Mouse (Mus musculus) G1E (cell line): ENCODE data around the gene Xrcc5. TPM values are rescaled to one million over a fixed set of nuclear protein-coding genes. Genes with fewer than 3 reads are reported as not detected.

Experiments
- ATAC-seq: 2 replicates; pipeline ENCODE4 v1.8.0; 2016; ENCODE audit warnings: mild to moderate bottlenecking; ENCODE audit not compliant: insufficient number of reproducible peaks, poor library complexity, low FRiP score, severe bottlenecking; ENCODE audit errors: extremely low read depth
- DNase-seq: peaks from one replicate; pipeline ENCODE4 v3.0.0; 2012; ENCODE audit warnings: low spot score
- H3K27me3 ChIP-seq: 2 replicates; pipeline ENCODE4 v1.6.1; 2012; ENCODE audit warnings: mild to moderate bottlenecking, low read length, inconsistent platforms; ENCODE audit not compliant: insufficient read depth
- H3K36me3 ChIP-seq: replicated peaks from 2 replicates; pipeline ENCODE3; 2012; ENCODE audit warnings: mild to moderate bottlenecking, inconsistent platforms
- H3K4me1 ChIP-seq: 2 replicates; pipeline ENCODE4 v1.6.1; 2012; ENCODE audit warnings: low read depth, low read length, inconsistent platforms, mixed read lengths; ENCODE audit not compliant: insufficient read depth
- H3K4me3 ChIP-seq: 2 replicates; pipeline ENCODE4 v1.5.1; 2012; ENCODE audit warnings: low read depth, mild to moderate bottlenecking, inconsistent platforms, low read length, moderate library complexity, mixed read lengths
- H3K9me3 ChIP-seq: replicated peaks from 2 replicates; pipeline ENCODE4 v1.6.1; 2012; ENCODE audit warnings: inconsistent platforms
- CTCF ChIP-seq: IDR thresholded peaks from 2 replicates; pipeline ENCODE4 v1.5.1; 2012; ENCODE audit warnings: low read depth, low read length, inconsistent platforms, mixed read lengths
- GATA1 ChIP-seq: IDR thresholded peaks from 2 replicates; pipeline ENCODE4 v1.6.1; 2012; ENCODE audit warnings: borderline replicate concordance, low read length, inconsistent platforms, mixed read lengths
- GATA2 ChIP-seq: IDR thresholded peaks from 2 replicates; pipeline ENCODE4 v1.6.1; 2012; ENCODE audit warnings: low read depth, low read length, inconsistent platforms, borderline replicate concordance
- POLR2AphosphoS5 ChIP-seq: IDR thresholded peaks from 2 replicates; pipeline ENCODE4 v1.6.1; 2012; ENCODE audit warnings: low read depth, low read length, inconsistent platforms; ENCODE audit not compliant: insufficient replicate concordance
- TAL1 ChIP-seq: conservative IDR thresholded peaks from 2 replicates; pipeline ENCODE4 v1.6.1; 2012; ENCODE audit warnings: low read depth, low read length, inconsistent platforms, mixed read lengths
- polyA plus RNA-seq: library from polyadenylated mRNA; stranded (reverse); fragments of >175 nt; gene quantifications from 2 replicates; pipeline ENCODE4 v1.2.3, GENCODE M21; 2012
- total RNA-seq, 2 experiments: library from RNA; stranded (forward) in 1 of 2; stranded (reverse) in 1 of 2; fragments of 200-1000 nt in 1 of 2; fragments of >200 nt in 1 of 2; fragmentation: Nextera tagmentation in 1 of 2; gene quantifications; 2 replicates each; pipeline ENCODE4 v1.2.3; 2014 to 2017

Xrcc5 gene
- total and polyA plus RNA-seq, 3 experiments = 3.4 to 89.5 (median 84.9) TPM

- H3K9me3 ChIP-seq = no peaks in the 10 kb centered on the region
- no peak for ATAC-seq
- H3K4me3 ChIP-seq = no peak overlapping the region
- H3K27me3 ChIP-seq = peaks cover 5% of the 10 kb centered on the region; the same call in 1 of the 2 replicates
- no peaks in the 10 kb centered on the region for H3K36me3 ChIP-seq
- TF ChIP-seq CTCF (no peak), TAL1 (no peak), GATA2 (no peak), GATA1 (no peak), POLR2AphosphoS5 (no peak)
- H3K4me1 ChIP-seq = no peaks in the 10 kb centered on the region
- DNase-seq = no peak
Measured at GRCm38 (mm10) chr1:72429107-72429807, 122.0 kb downstream of the Xrcc5 start.

- peaks cover 1% of the 10 kb centered on the region; the same call in 1 of the 2 replicates for H3K27me3 ChIP-seq
- no peaks in the 10 kb centered on the region for H3K4me1 ChIP-seq
- H3K4me3 ChIP-seq = no peak overlapping the region
- DNase-seq (no peak), ATAC-seq (no peak)
- H3K36me3 ChIP-seq = no peaks in the 10 kb centered on the region
- no peak for TF ChIP-seq GATA1
- no peak for TF ChIP-seq TAL1
- TF ChIP-seq GATA2 = no peak
- no peak for TF ChIP-seq CTCF
- TF ChIP-seq POLR2AphosphoS5 = no peak
- no peaks in the 10 kb centered on the region for H3K9me3 ChIP-seq
Measured at GRCm38 (mm10) chr1:72432579-72432978, 125.4 kb downstream of the Xrcc5 start.

- TF ChIP-seq CTCF (no peak), GATA1 (no peak), POLR2AphosphoS5 (no peak), TAL1 (no peak), GATA2 (no peak)
Measured at GRCm38 (mm10) chr1:72434510-72434909, 127.3 kb downstream of the Xrcc5 start.

GRCm38 (mm10) chr1:72436967-72437366 lies 129.7 kb downstream of the Xrcc5 start:
- no peak for TF ChIP-seq GATA1
- TF ChIP-seq TAL1 = no peak
- TF ChIP-seq CTCF = no peak
- DNase-seq (no peak), ATAC-seq (no peak)
- no peaks in the 10 kb centered on the region for H3K9me3 ChIP-seq
- no peaks in the 10 kb centered on the region for H3K4me1 ChIP-seq
- no peaks in the 10 kb centered on the region for H3K36me3 ChIP-seq
- no peak overlapping the region for H3K4me3 ChIP-seq
- H3K27me3 ChIP-seq = no peaks in the 10 kb centered on the region

More at GRCm38 (mm10) chr1:72434510-72434909, 127.3 kb downstream of the Xrcc5 start:
- Histone ChIP-seq H3K4me1 (no peaks in the 10 kb centered on the region), H3K9me3 (no peaks in the 10 kb centered on the region), H3K27me3 (no peaks in the 10 kb centered on the region), H3K36me3 (no peaks in the 10 kb centered on the region), H3K4me3 (no peak overlapping the region)
- ATAC-seq (no peak), DNase-seq (no peak)

GRCm38 (mm10) chr1:72439146-72439545 lies 131.9 kb downstream of the Xrcc5 start:
- Histone ChIP-seq H3K4me1 (no peaks in the 10 kb centered on the region), H3K36me3 (no peaks in the 10 kb centered on the region), H3K9me3 (no peaks in the 10 kb centered on the region), H3K27me3 (no peaks in the 10 kb centered on the region), H3K4me3 (no peak overlapping the region)
- no peak for ATAC-seq
- TF ChIP-seq POLR2AphosphoS5 (no peak), TAL1 (no peak), GATA2 (no peak), CTCF (no peak), GATA1 (no peak)
- no peak for DNase-seq

- DNase-seq (no peak), ATAC-seq (no peak)
- H3K9me3 ChIP-seq = no peaks in the 10 kb centered on the region
- no peaks in the 10 kb centered on the region for H3K4me1 ChIP-seq
- H3K36me3 ChIP-seq = no peaks in the 10 kb centered on the region
- H3K27me3 ChIP-seq = no peaks in the 10 kb centered on the region; the same call in 1 of the 2 replicates
- no peak overlapping the region for H3K4me3 ChIP-seq
- no peak for TF ChIP-seq TAL1
- no peak for TF ChIP-seq CTCF
- no peak for TF ChIP-seq GATA2
- TF ChIP-seq GATA1 = no peak
- no peak for TF ChIP-seq POLR2AphosphoS5
Measured at GRCm38 (mm10) chr1:72442747-72443146, 135.5 kb downstream of the Xrcc5 start.

Other genes with a start within 250 kb of the Xrcc5 start
- gene Mreg, start 95.1 kb upstream of the Xrcc5 start, total RNA-seq (2014; fragmentation: Nextera tagmentation) = not detected in 2 replicates
- gene Mreg, start 95.1 kb upstream of the Xrcc5 start, total RNA-seq (2017) = 0.05 and 0.06 TPM in 2 replicates
- not detected in 2 replicates for gene Mreg, start 95.1 kb upstream of the Xrcc5 start, polyA plus RNA-seq
- gene Pecr, start 23.1 kb upstream of the Xrcc5 start, total RNA-seq (2014; fragmentation: Nextera tagmentation) = 15.6 and 24.0 TPM in 2 replicates
- 10.6 and 13.1 TPM in 2 replicates for gene Pecr, start 23.1 kb upstream of the Xrcc5 start, total RNA-seq (2017)
- gene Pecr, start 23.1 kb upstream of the Xrcc5 start, polyA plus RNA-seq = 4.7 and 5.4 TPM in 2 replicates
- not detected in 2 replicates for gene Tmem169, start 23.1 kb upstream of the Xrcc5 start, total RNA-seq (2014; fragmentation: Nextera tagmentation)
- 0.12 and 0.33 TPM in 2 replicates for gene Tmem169, start 23.1 kb upstream of the Xrcc5 start, total RNA-seq (2017)
- not detected in 2 replicates for gene Tmem169, start 23.1 kb upstream of the Xrcc5 start, polyA plus RNA-seq
- not detected in 2 replicates for gene March4, start 229.5 kb downstream of the Xrcc5 start, total RNA-seq (2014; fragmentation: Nextera tagmentation)
- 0.05 and 0.06 TPM in 2 replicates for gene March4, start 229.5 kb downstream of the Xrcc5 start, total RNA-seq (2017)
- gene March4, start 229.5 kb downstream of the Xrcc5 start, polyA plus RNA-seq = not detected in 2 replicates